Mouse (Mus musculus) layer of hippocampus, postnatal 36 days (tissue): ENCODE measurements around the gene Gucd1. TPM values are rescaled to one million over a fixed set of nuclear protein-coding genes. Genes with fewer than 3 reads are reported as not detected.
"Not testable (repeated sequence)": the region's sequence is repeated elsewhere in the genome, so short reads cannot be mapped to it uniquely, and the experiment has no call there.

Experiments
- DNase-seq, 2 experiments: peaks; one replicate each; pipeline ENCODE4 v3.0.0; 2022
- total RNA-seq, 2 experiments: library from RNA; stranded (reverse); gene quantifications; 2 replicates each; pipeline ENCODE4 v1.2.3; 2021

Gucd1 gene
- total RNA-seq, 2 experiments from 2014 or later = 14.8 to 16.1 TPM

DNA sequence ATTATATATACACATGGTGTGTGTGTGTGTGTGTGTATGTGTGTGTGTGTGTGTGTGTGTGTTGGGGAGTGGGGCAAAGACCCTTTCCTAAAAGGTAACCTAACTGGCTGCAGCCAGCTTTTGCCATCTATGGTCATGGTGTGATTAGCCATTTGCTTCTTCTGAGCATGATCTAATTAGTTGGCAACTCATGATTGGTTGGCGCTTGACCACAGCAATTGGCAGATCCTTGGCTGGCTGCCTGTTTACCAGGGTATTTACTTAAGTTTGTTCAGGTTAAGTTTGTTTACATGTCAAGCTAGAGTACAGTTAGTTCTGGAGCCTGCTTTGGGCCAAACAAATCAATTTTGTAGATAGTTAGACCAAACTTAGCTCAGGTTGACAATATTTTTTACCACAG, 16.1 kb downstream of the Gucd1 start:
- no peak for DNase-seq

DNA sequence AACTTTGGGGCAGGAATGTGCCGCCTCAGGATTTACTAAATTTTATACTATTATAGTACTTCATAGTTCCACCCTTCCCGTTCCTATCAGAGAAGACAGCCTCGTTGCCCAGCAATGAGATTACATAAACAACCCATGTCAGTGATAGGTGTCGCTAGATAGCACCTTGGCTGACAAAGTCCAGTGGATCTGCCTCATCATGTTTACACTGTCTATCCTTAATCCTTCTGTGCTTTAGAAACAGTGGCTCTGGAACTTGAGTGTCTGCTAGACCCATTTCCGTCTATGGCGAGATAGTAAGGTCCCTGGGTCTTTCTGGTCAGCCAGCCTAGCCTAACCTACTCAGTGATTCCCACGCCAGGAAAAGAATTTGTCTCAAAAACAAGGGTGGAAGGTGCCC, 17.4 kb downstream of the Gucd1 start:
- DNase-seq = no peak

GRCm38 (mm10) chr10:75499791-75500190, 18.0 kb downstream of the Gucd1 start:
- no peak for DNase-seq

DNA sequence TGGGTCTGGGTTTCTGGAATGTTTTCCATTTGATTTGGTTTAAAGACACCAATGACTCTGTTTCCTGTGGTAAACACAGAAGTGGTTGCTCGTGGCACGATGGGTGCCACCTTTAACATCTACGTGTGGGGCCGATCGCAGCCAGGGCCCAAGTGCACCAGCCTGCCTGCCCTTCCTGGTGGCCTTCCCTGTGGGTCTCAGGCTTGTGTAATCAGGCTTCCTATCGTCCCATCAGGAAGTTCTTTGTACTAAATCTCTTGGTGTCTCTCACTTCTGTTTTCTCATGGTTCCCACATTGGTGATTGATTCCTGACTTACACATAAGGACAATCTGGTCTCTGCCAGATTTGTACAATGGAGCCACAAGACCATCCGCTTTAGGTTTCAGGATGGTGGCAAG, 18.6 kb downstream of the Gucd1 start:
- DNase-seq = not testable (repeated sequence)

DNA sequence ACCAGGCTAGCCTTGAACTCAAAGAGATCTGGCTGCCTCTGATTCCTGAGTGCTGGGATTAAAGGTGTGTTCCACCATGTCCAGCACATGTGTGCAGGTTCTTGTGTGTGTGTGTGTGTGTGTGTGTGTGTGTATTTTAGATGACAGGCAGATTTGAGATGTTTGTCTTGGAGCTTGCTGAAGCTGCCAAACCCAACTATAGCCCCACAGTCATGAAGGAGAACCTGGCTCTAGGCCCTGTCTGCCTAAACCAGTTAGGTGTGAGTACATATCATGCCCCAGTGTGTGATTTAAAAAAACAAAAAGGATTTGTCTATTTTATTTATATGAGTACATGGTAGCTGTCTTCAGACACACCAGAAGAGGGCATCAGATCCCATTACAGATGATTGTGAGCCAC, 21.9 kb downstream of the Gucd1 start:
- DNase-seq = no peak

GRCm38 (mm10) chr10:75495304-75495703, 22.5 kb downstream of the Gucd1 start:
- DNase-seq = no peak

DNA sequence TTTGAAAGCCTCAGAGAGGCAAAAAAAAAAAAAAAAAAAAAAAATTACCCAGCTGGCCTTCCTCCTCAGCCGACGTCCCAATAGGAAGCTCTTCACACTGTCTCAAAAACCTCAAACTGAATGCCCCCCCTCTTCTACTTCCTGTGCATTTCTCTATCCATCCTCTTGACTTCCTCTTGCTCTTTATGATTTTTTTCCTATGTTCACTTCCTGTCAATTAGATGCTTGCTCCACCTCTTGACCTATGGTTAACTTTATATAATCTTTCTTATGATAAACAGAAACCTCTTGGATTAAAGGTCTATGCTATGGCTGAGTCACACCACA, 25.9 kb downstream of the Gucd1 start:
- no peak for DNase-seq

- no peak for DNase-seq
Measured at GRCm38 (mm10) chr10:75491234-75491935, 26.4 kb downstream of the Gucd1 start.

GRCm38 (mm10) chr10:75490731-75491130, 27.0 kb downstream of the Gucd1 start:
- no peak for DNase-seq

DNA sequence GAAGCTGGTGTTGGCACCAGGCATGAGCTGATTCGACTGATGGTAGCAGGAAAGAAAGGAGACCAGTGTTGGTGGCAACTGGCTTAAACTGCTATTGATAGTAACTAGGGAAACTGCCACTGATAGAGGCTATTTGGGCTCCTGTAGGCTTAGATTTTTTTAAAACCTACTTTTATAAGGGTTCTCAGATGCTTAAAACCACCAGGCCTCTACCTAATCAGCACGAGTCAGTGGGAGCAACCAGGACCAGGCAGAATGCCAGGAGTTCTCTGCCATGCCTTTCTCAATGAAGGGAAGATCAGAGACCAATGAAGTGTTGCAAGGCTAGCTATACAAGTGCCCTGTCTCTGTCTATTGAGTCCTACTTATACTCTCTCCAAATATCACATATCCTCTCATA, 28.2 kb downstream of the Gucd1 start:
- DNase-seq = no peak

GRCm38 (mm10) chr10:75487131-75487530, 30.6 kb downstream of the Gucd1 start:
- DNase-seq = no peak

DNA sequence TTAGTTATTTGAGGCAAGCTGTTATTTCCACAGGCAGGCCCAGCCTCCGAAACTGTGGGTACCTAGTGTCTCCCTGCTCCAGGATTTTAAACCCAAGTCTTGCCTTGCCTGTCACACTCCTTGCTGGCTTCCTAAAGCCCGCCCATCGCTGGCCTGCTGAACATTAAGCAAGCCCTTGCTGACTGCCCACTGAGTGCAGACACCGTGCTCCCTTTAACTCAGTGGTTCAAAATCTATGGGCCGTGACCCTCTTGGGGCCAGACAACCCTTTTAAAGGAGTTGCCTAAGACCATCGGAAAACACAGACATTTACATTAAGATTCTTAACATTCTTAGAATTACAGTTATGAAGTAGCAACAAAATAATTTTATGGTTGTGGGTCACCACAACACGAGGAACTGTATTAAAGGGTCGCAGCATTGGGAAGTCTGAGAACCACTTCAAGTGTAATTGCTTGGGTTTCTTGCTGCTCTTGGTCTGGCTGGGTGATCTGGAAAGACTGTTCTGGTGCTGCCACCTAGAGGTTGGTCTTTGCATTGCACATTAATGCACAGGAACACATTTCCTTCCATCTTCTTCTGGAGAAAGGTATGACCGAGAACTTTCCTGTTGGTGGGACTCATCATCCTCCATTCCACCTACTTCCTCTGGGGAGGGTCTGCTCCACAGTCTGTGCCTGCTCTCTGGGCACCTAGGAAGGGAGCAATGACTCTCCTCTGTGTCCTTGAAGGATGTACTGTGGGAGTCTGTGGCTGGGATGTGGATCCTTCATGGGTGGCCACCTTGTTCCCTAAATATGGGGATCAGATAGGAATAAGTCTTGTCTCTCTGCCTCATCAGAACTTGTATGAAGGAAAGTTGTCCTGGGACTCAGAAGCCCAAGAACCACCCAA, 31.4 kb downstream of the Gucd1 start:
- DNase-seq = peak; percentile 49 to 75

DNA sequence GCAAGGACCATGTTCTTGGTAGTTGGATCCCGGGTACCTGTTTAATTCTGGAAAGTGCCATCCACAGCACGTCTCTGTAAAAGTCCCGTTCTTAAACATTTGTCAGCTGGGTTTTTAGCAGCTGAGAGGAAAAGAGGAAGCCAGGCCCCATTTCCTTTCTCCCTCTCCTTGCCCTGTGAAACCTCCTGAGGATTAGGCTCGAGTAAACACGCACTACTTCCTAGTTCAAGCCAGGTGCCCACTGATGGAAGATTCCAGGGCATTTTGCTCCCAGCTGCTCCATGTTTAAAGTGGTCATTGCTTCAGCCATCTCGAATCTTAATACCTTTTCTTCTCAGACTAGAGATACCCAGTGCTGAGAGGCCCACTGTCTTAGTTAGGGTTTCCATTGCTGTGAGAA, 33.0 kb downstream of the Gucd1 start:
- DNase-seq = no peak

GRCm38 (mm10) chr10:75484066-75484465, 33.7 kb downstream of the Gucd1 start:
- no peak for DNase-seq

- DNase-seq = no peak
Measured at GRCm38 (mm10) chr10:75482919-75483483, 34.8 kb downstream of the Gucd1 start.

GRCm38 (mm10) chr10:75482271-75482670, 35.5 kb downstream of the Gucd1 start:
- DNase-seq = no peak

- no peak for DNase-seq
Measured at GRCm38 (mm10) chr10:75481703-75482102, 36.1 kb downstream of the Gucd1 start.

DNA sequence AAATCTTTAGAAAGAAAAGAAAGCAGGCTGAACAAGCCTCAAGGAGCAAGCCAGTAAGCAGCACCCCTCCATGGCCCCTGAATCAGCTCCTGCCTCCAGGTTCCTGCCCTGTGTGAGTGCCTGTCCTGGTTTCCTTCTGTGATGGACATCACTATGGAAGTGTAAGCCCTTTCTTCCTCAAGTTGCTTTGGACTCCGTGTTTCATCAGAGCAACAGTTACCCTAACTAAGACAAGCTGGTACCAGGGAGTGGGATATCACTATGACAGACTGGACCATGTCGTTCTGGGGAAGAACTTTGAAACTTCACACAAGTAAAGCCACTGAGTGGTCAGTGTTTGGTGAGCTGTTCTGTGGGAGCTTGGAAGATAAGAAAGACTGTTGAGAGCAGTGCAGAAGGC, 37.8 kb downstream of the Gucd1 start:
- no peak for DNase-seq

DNA sequence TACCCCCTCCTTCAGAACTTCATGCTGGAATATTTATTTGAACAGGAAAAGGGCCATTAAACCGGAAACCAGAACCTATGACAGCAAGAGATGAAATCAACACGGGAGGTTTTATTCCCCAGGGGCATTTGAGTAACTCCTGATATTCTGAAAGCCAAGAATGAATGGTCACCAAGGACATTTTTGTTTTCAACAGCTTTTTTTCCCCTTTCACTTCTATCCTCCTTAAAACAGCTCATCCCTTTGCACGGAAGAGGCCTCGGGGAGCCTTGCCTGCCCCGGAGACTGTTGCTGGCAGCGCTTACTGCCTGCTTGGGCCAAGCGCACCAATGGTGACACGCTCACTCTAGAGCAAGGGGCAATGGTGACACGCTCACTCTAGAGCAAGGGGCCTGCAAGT, 40.7 kb downstream of the Gucd1 start:
- DNase-seq = no peak

DNA sequence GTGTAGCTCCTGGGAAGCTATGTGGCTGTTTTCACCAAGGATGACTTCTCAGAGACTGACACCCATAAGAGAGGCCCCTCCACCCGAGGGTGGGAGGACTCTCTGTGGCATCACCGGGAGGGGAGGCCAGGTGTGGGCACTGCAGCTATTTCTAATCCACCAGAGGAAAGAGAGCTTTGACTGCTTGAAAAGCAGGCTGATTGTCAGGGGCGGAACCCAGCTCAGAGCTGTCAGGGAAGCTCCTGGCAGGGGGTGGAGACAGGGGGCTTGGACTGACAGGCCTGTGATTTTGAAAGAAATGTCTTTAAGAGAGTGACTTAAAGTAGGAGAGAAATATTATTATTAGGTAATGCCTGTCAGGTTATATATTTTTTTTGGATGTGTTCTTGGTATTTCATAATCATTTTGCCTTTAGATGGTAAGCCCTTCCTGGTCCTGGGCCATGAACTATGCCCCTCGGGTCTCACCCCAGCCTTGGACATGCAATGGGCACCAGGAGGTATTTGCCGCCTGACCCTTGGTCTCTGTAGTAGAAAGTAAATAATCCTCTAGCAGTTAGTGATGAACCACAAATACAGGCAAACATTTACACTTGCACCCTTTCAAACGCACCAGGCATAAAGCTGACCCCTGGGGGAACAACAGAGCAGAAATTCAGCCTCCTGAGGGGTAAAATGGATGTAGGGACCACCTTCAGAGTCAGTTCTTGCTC, 42.5 kb downstream of the Gucd1 start:
- not testable (repeated sequence) for DNase-seq

- DNase-seq = no peak
Measured at GRCm38 (mm10) chr10:75474571-75474970, 43.2 kb downstream of the Gucd1 start.

GRCm38 (mm10) chr10:75473411-75473810, 44.4 kb downstream of the Gucd1 start:
- DNase-seq = no peak
